Mouse (Mus musculus): ENCODE data around the gene Maged1. TPM values are rescaled to one million over a fixed set of nuclear protein-coding genes. Genes with fewer than 3 reads are reported as not detected.
"Not testable (repeated sequence)": the region's sequence is repeated elsewhere in the genome, so short reads cannot be mapped to it uniquely, and the experiment has no call there.

The Maged1 gene
- polyA plus RNA-seq, 1 experiment from 2014 or later: 610 TPM

- H3K9me3 ChIP-seq: no peaks in the 10 kb centered on the region
- no peak overlapping the region for H3K4me2 ChIP-seq
- no peaks in the 10 kb centered on the region for H3K4me1 ChIP-seq
- H3K4me3 ChIP-seq: no peak overlapping the region
- H3K9ac ChIP-seq: no peak overlapping the region
- H3K27me3 ChIP-seq: no peaks in the 10 kb centered on the region; the same call in none of the 2 replicates
- no peak overlapping the region for H3K27ac ChIP-seq
- 62% methylated on average over 3 of the region's 3 CpGs for WGBS
- H3K36me3 ChIP-seq: no peaks in the 10 kb centered on the region
- ATAC-seq (ENCODE audit: borderline replicate concordance, extremely low read depth, low FRiP score, low TSS enrichment): no peak
These were observed 19.8 kb downstream of the Maged1 start for GRCm38 (mm10) chrX:94522166-94522565.

- no peaks in the 10 kb centered on the region for H3K4me1 ChIP-seq
- no peak overlapping the region for H3K4me3 ChIP-seq
- H3K9me3 ChIP-seq: no peaks in the 10 kb centered on the region
- no peak for ATAC-seq (ENCODE audit: borderline replicate concordance, extremely low read depth, low FRiP score, low TSS enrichment)
- H3K9ac ChIP-seq: no peak overlapping the region
- no peaks in the 10 kb centered on the region for H3K36me3 ChIP-seq
- WGBS: 40% methylated on average over 3 of the region's 3 CpGs
- H3K27ac ChIP-seq: no peak overlapping the region
- no peak overlapping the region for H3K4me2 ChIP-seq
- peaks cover 10% of the 10 kb centered on the region; the same call in 1 of the 2 replicates for H3K27me3 ChIP-seq
These were observed 33.5 kb downstream of the Maged1 start for GRCm38 (mm10) chrX:94508442-94508819.

- H3K36me3 ChIP-seq; H3K4me2 ChIP-seq; H3K27me3 ChIP-seq; H3K9me3 ChIP-seq; H3K9ac ChIP-seq; ATAC-seq (ENCODE audit: borderline replicate concordance, extremely low read depth, low FRiP score, low TSS enrichment); H3K27ac ChIP-seq; H3K4me3 ChIP-seq; H3K4me1 ChIP-seq: not testable (repeated sequence)
- 25% methylated on average over 7 of the region's 14 CpGs for WGBS
These were observed 34.1 kb downstream of the Maged1 start for GRCm38 (mm10) chrX:94507698-94508441.

GRCm38 (mm10) chrX:94486001-94486792 is 55.7 kb downstream of the Maged1 start:
- Histone ChIP-seq H3K4me3 (no peak overlapping the region), H3K27ac (no peak overlapping the region), H3K36me3 (no peaks in the 10 kb centered on the region), H3K4me1 (no peaks in the 10 kb centered on the region), H3K4me2 (no peak overlapping the region), H3K9me3 (no peaks in the 10 kb centered on the region), H3K9ac (no peak overlapping the region), H3K27me3 (peaks cover 13% of the 10 kb centered on the region)
- no peak for ATAC-seq (ENCODE audit: borderline replicate concordance, extremely low read depth, low FRiP score, low TSS enrichment)
- WGBS: 71% methylated on average over 2 of the region's 2 CpGs

Other genes with a start within 250 kb of the Maged1 start
- gene Fam90a1b, start 175.4 kb downstream of the Maged1 start, polyA plus RNA-seq (2015; fragmentation: Nextera tagmentation; extraction: Ambion mirVana): not detected in 2 replicates
- 76.3 and 76.7 TPM in 2 replicates for gene Apoo, start 175.0 kb downstream of the Maged1 start, polyA plus RNA-seq (2015; fragmentation: Nextera tagmentation; extraction: Ambion mirVana)
- 2.8 and 3.1 TPM in 2 replicates for gene Gspt2, start 93.9 kb upstream of the Maged1 start, polyA plus RNA-seq (2015; fragmentation: Nextera tagmentation; extraction: Ambion mirVana)
- 1.4 and 1.8 TPM in 2 replicates for gene Zxdb, start 182.4 kb upstream of the Maged1 start, polyA plus RNA-seq (2015; fragmentation: Nextera tagmentation; extraction: Ambion mirVana)